Mouse (Mus musculus) lung, embryonic 14.5 days (tissue): Measurements from ENCODE around the gene Pik3ip1. TPM values are rescaled to one million over a fixed set of nuclear protein-coding genes. Genes with fewer than 3 reads are reported as not detected.
A peak's percentile ranks its signal among the peaks of the same experiment; 100 is the strongest.

Source experiments
- ATAC-seq: fragments of 200-750 bp; cut with Nextera tagmentation; 2 replicates; pipeline ENCODE4 v1.8.0; 2017; ENCODE audit warnings: mild to moderate bottlenecking, moderate TSS enrichment, moderate library complexity; ENCODE audit not compliant: insufficient read depth
- DNase-seq: peaks from one replicate; pipeline ENCODE4 v3.0.0-alpha.2; 2015
- H3K27ac ChIP-seq: fragments of 300-500 bp; sonication (generic); 2 replicates; pipeline ENCODE4 v1.5.1; 2014; ENCODE audit warnings: low read depth, mild to moderate bottlenecking, moderate library complexity
- H3K27me3 ChIP-seq: fragments of 300-500 bp; sonication (generic); 2 replicates; pipeline ENCODE4 v1.6.1; 2014; ENCODE audit warnings: low read length, control low read depth; ENCODE audit not compliant: insufficient read depth
- H3K36me3 ChIP-seq: fragments of 300-500 bp; sonication (generic); 2 replicates; pipeline ENCODE4 v1.6.1; 2014; ENCODE audit warnings: control low read depth; ENCODE audit not compliant: insufficient read depth
- H3K4me1 ChIP-seq: fragments of 300-500 bp; sonication (generic); 2 replicates; pipeline ENCODE4 v1.6.1; 2014; ENCODE audit warnings: antibody characterized with exemption, control low read depth; ENCODE audit not compliant: insufficient read depth
- H3K4me2 ChIP-seq: fragments of 300-500 bp; sonication (generic); 2 replicates; pipeline ENCODE4 v1.6.1; 2014; ENCODE audit warnings: mild to moderate bottlenecking
- H3K4me3 ChIP-seq: fragments of 300-500 bp; sonication (generic); 2 replicates; pipeline ENCODE4 v1.5.1; 2014; ENCODE audit warnings: low read depth, low read length
- H3K9ac ChIP-seq: fragments of 300-500 bp; sonication (generic); 2 replicates; pipeline ENCODE4 v1.6.1; 2014
- H3K9me3 ChIP-seq: fragments of 300-500 bp; sonication (generic); 2 replicates; pipeline ENCODE4 v1.6.1; 2016; ENCODE audit warnings: low read depth, low read length, control low read depth
- CTCF ChIP-seq: IDR thresholded peaks from 2 replicates; pipeline ENCODE4 v1.5.1; 2016; ENCODE audit warnings: antibody characterized with exemption, low read depth
- WGBS: fragments of 180-500 bp; shearing (Covaris S2); extraction: QIAGEN DNeasy Blood & Tissue Kit; methylation state at CpG from one replicate; pipeline ENCODE4 v1.1.7; 2014; 5-methylcytosine and 5-hydroxymethylcytosine counted together
- polyA plus RNA-seq: library from polyadenylated mRNA; unstranded; fragments of >200 nt; fragmentation: Nextera tagmentation; extraction: Ambion mirVana; gene quantifications from 2 replicates; pipeline ENCODE4 v1.2.1, GENCODE M21; 2014

Gene Pik3ip1
- polyA plus RNA-seq = 6.4 and 8.5 TPM in 2 replicates

- Histone ChIP-seq H3K4me1 (0 out of 2 replicates have a peak, but pooled peaks cover 12% of the 10 kb centered on the region), H3K4me3 (peak within 1 kb of the TSS; percentile 45), H3K27me3 (no peaks in the 10 kb centered on the region), H3K9me3 (no peaks in the 10 kb centered on the region), H3K4me2 (peak within 1 kb of the TSS; percentile 95), H3K27ac (peak within 1 kb of the TSS; percentile 26; the same call in 1 of the 2 replicates), H3K36me3 (no peaks in the 10 kb centered on the region), H3K9ac (peak within 1 kb of the TSS; percentile 27)
- ATAC-seq = no peak
- no peak for DNase-seq
- no peak for TF ChIP-seq CTCF
Observed at GRCm38 (mm10) chr11:3329891-3330451, at the start of gene Pik3ip1. Gene Pik3ip1 (plus strand): TSS chr11:3330401.

- Histone ChIP-seq H3K9ac (no peak overlapping the region), H3K27me3 (no peaks in the 10 kb centered on the region), H3K27ac (no peak overlapping the region), H3K4me2 (no peak overlapping the region), H3K9me3 (no peaks in the 10 kb centered on the region), H3K4me3 (no peak overlapping the region), H3K4me1 (peaks cover 2% of the 10 kb centered on the region; the same call in 1 of the 2 replicates), H3K36me3 (no peaks in the 10 kb centered on the region)
- TF ChIP-seq CTCF = no peak
- DNase-seq = no peak
- WGBS = 80% methylated on average over 6 of the region's 6 CpGs
- no peak for ATAC-seq
Observed at GRCm38 (mm10) chr11:3282887-3283286, 47.3 kb upstream of the Pik3ip1 start.

GRCm38 (mm10) chr11:3283645-3284044, 46.6 kb upstream of the Pik3ip1 start:
- Histone ChIP-seq H3K9ac (no peak overlapping the region), H3K4me1 (peaks cover 6% of the 10 kb centered on the region; the same call in 1 of the 2 replicates), H3K4me2 (no peak overlapping the region), H3K4me3 (no peak overlapping the region), H3K36me3 (no peaks in the 10 kb centered on the region), H3K27ac (no peak overlapping the region), H3K9me3 (no peaks in the 10 kb centered on the region), H3K27me3 (no peaks in the 10 kb centered on the region)
- WGBS = 84% methylated on average over 6 of the region's 6 CpGs
- no peak for TF ChIP-seq CTCF
- ATAC-seq = no peak
- no peak for DNase-seq

- H3K27me3 ChIP-seq = no peaks in the 10 kb centered on the region
- no peak overlapping the region for H3K4me2 ChIP-seq
- no peak for TF ChIP-seq CTCF
- H3K9me3 ChIP-seq = no peaks in the 10 kb centered on the region
- no peak overlapping the region for H3K4me3 ChIP-seq
- H3K4me1 ChIP-seq = peaks cover 6% of the 10 kb centered on the region; the same call in 1 of the 2 replicates
- no peak overlapping the region for H3K27ac ChIP-seq
- peaks cover 3% of the 10 kb centered on the region; the same call in 1 of the 2 replicates for H3K36me3 ChIP-seq
- ATAC-seq (no peak), DNase-seq (no peak)
- WGBS = 75% methylated on average over 3 of the region's 3 CpGs
- no peak overlapping the region for H3K9ac ChIP-seq
Observed at GRCm38 (mm10) chr11:3285940-3286339, 44.3 kb upstream of the Pik3ip1 start.

- DNase-seq = peak; percentile 38
- Histone ChIP-seq H3K4me1 (peaks cover 6% of the 10 kb centered on the region; the same call in 1 of the 2 replicates), H3K27me3 (no peaks in the 10 kb centered on the region), H3K9ac (no peak overlapping the region), H3K36me3 (peaks cover 10% of the 10 kb centered on the region), H3K4me3 (no peak overlapping the region), H3K9me3 (no peaks in the 10 kb centered on the region), H3K4me2 (no peak overlapping the region), H3K27ac (no peak overlapping the region)
- no peak for TF ChIP-seq CTCF
- WGBS = 31% methylated on average over 6 of the region's 6 CpGs
- ATAC-seq = no peak
Observed at GRCm38 (mm10) chr11:3287131-3287530, 43.1 kb upstream of the Pik3ip1 start.

GRCm38 (mm10) chr11:3287921-3288320, 42.3 kb upstream of the Pik3ip1 start:
- Histone ChIP-seq H3K4me1 (peaks cover 8% of the 10 kb centered on the region; the same call in 1 of the 2 replicates), H3K27ac (peak overlapping the region; percentile 100; the same call in 1 of the 2 replicates), H3K27me3 (no peaks in the 10 kb centered on the region), H3K36me3 (peaks cover 12% of the 10 kb centered on the region), H3K4me3 (peak overlapping the region; percentile 93), H3K9me3 (no peaks in the 10 kb centered on the region), H3K9ac (peak overlapping the region; percentile 95), H3K4me2 (peak overlapping the region; percentile 100)
- ATAC-seq = no peak
- 57% methylated on average over 5 of the region's 5 CpGs for WGBS
- no peak for DNase-seq
- no peak for TF ChIP-seq CTCF

GRCm38 (mm10) chr11:3288521-3289301, 41.5 kb upstream of the Pik3ip1 start, which contains the start of gene Patz1:
Gene Patz1 (plus strand): TSS chr11:3288874.
- WGBS = under 1% methylated on average over 41 of the region's 41 CpGs
- no peaks in the 10 kb centered on the region for H3K27me3 ChIP-seq
- peak within 1 kb of the TSS; percentile 93 for H3K4me3 ChIP-seq
- H3K4me1 ChIP-seq = peaks cover 16% of the 10 kb centered on the region
- TF ChIP-seq CTCF = no peak
- H3K36me3 ChIP-seq = peaks cover 19% of the 10 kb centered on the region
- ATAC-seq (peak; percentile 29; the same call in 1 of the 2 replicates), DNase-seq (peak; percentile 76)
- H3K9me3 ChIP-seq = no peaks in the 10 kb centered on the region
- H3K27ac ChIP-seq = peak within 1 kb of the TSS; percentile 100
- peak within 1 kb of the TSS; percentile 95 for H3K9ac ChIP-seq
- H3K4me2 ChIP-seq = peak within 1 kb of the TSS; percentile 100
